Comparison of ENCODE assay signal across 8 mouse cellular contexts in genomic region chr2:180103978-180104658, GRCm38 (mm10). TPM values are rescaled to one million over a fixed set of nuclear protein-coding genes. Genes with fewer than 3 reads are reported as not detected.
DNase-seq lines count a peak whose midpoint lies in the region; ATAC-seq and TF ChIP-seq lines count a peak whose summit lies in the region.

TSS of gene Hrh3 (minus strand) at chr2:180104488.

- peak; percentile 84 for ATAC-seq in lung, embryonic 15.5 days (ENCODE audit: borderline replicate concordance, extremely low read depth, low FRiP score, low TSS enrichment)

- no peak for TF ChIP-seq CTCF in CH12.LX (conservative IDR thresholded peaks at IDR 0.05 in 1 of 2, IDR thresholded peaks at IDR 0.05 in 1 of 2; ENCODE audit: low read depth in 2 of 2, low read length in 2 of 2)
- no peak for TF ChIP-seq CTCF in layer of hippocampus, adult 2 months (conservative IDR thresholded peaks at IDR 0.05)

- peaks cover 7% of the 10 kb centered on the region for H3K9me3 ChIP-seq in CH12.LX (replicated peaks; ENCODE audit: low read length)
- no peaks in the 10 kb centered on the region for H3K9me3 ChIP-seq in forebrain, embryonic 10.5 days
- no peaks in the 10 kb centered on the region for H3K9me3 ChIP-seq in lung, embryonic 15.5 days

- in situ Hi-C loops in CH12.LX (cut with MboI; ENCODE audit: low pct_ligation_motif_present, low pct_unique_long_range_greater_than_20kb, low sequenced_read_pairs) = no loop called here

- under 1% methylated on average over 82 of the region's 87 CpGs for WGBS in forebrain, embryonic 10.5 days
- WGBS in lung, embryonic 15.5 days = under 1% methylated on average over 56 of the region's 87 CpGs

- H3K27ac ChIP-seq in CH12.LX (ENCODE audit: insufficient read depth, low read depth) = no peak within 1 kb of the TSS
- H3K27ac ChIP-seq in forebrain, embryonic 10.5 days = peak within 1 kb of the TSS; percentile 62
- peak within 1 kb of the TSS; percentile 56; the same call in 1 of the 2 replicates for H3K27ac ChIP-seq in layer of hippocampus, adult 2 months
- no peak within 1 kb of the TSS for H3K27ac ChIP-seq in lung, embryonic 15.5 days

- H3K4me1 ChIP-seq in CH12.LX (ENCODE audit: control insufficient read depth in 1 of 2, insufficient read depth in 2 of 2) = peaks cover 12 to 13% of the 10 kb centered on the region in 2 experiments
- peaks cover 44% of the 10 kb centered on the region for H3K4me1 ChIP-seq in forebrain, embryonic 10.5 days
- peaks cover 12% of the 10 kb centered on the region for H3K4me1 ChIP-seq in lung, embryonic 15.5 days

- DNase-seq in CH12.LX (ENCODE audit: extremely low read depth) = no peak
- DNase-seq in brain, adult 2 months (ENCODE audit: low read depth, low spot score) = peak; percentile 76
- DNase-seq in forebrain, embryonic 10.5 days (ENCODE audit: extremely low spot score, low spot score) = peak; percentile 75
- DNase-seq in heart, postnatal 36 days = peak; percentile 83 to 84
- DNase-seq in layer of hippocampus, adult 2 months (ENCODE audit: low spot score in 2 of 2) = peak in 1 of 2 experiments; percentile 57
- DNase-seq in ovary, adult 18-20 months (ENCODE audit: low spot score) = peak; percentile 76
- peak; percentile 91 for DNase-seq in thymus, postnatal 25 days

- TF ChIP-seq RAD21 in CH12.LX (IDR thresholded peaks at IDR 0.05; ENCODE audit: low read depth, low read length) = no peak

- H3K36me3 ChIP-seq in CH12.LX (replicated peaks in 1 of 2; ENCODE audit: control insufficient read depth in 1 of 2, insufficient read depth in 1 of 2, low read length in 1 of 2) = no peaks in the 10 kb centered on the region
- H3K36me3 ChIP-seq in forebrain, embryonic 10.5 days (replicated peaks) = no peaks in the 10 kb centered on the region
- H3K36me3 ChIP-seq in lung, embryonic 15.5 days = no peaks in the 10 kb centered on the region

- H3K27me3 ChIP-seq in CH12.LX (replicated peaks) = peaks cover 79% of the 10 kb centered on the region
- H3K27me3 ChIP-seq in forebrain, embryonic 10.5 days (ENCODE audit: poor library complexity, severe bottlenecking) = peaks cover 79% of the 10 kb centered on the region
- peaks cover 70% of the 10 kb centered on the region for H3K27me3 ChIP-seq in lung, embryonic 15.5 days

- peak within 1 kb of the TSS; percentile 65 for H3K4me2 ChIP-seq in CH12.LX (ENCODE audit: insufficient read depth, low read depth, poor library complexity, severe bottlenecking)
- H3K4me2 ChIP-seq in lung, embryonic 15.5 days = peak within 1 kb of the TSS; percentile 96

- H3K4me3 ChIP-seq in CH12.LX (replicated peaks in 1 of 3; ENCODE audit: low read depth in 2 of 3, low read length in 2 of 3, poor library complexity in 1 of 3) = no peak within 1 kb of the TSS
- peak within 1 kb of the TSS; percentile 64 for H3K4me3 ChIP-seq in forebrain, embryonic 10.5 days
- H3K4me3 ChIP-seq in layer of hippocampus, adult 2 months = peak within 1 kb of the TSS; percentile 62
- H3K4me3 ChIP-seq in lung, embryonic 15.5 days = peak within 1 kb of the TSS; percentile 48

- no peaks in the 10 kb centered on the region for H3K79me2 ChIP-seq in CH12.LX (replicated peaks; ENCODE audit: control insufficient read depth, extremely low read depth, insufficient read depth, poor library complexity, severe bottlenecking)

- intact Hi-C loops in heart, postnatal 36 days (cut with DNase I) = no loop called here

- TF ChIP-seq POLR2A in CH12.LX (IDR thresholded peaks at IDR 0.05; ENCODE audit: low read depth, low read length) = no peak

- TF ChIP-seq EP300 in CH12.LX (IDR thresholded peaks at IDR 0.05; ENCODE audit: low read length) = no peak

- dilution Hi-C loops in CH12.LX (cut with MboI; ENCODE audit: extremely low pct_ligation_motif_present, extremely low pct_unique_long_range_greater_than_20kb, low sequenced_read_pairs) = no loop called here

- no peak within 1 kb of the TSS for H3K9ac ChIP-seq in CH12.LX (ENCODE audit: insufficient read depth, low read depth)
- no peak within 1 kb of the TSS for H3K9ac ChIP-seq in lung, embryonic 15.5 days

TF ChIP-seq in CH12.LX, 34 proteins besides CTCF, POLR2A, EP300 and RAD21:
- TF ChIP-seq MXI1 (IDR thresholded peaks at IDR 0.05; ENCODE audit: low read depth, low read length) (0 out of 2 replicates have a peak, but pooled peaks have one; percentile 37), SIN3A (IDR thresholded peaks at IDR 0.05; ENCODE audit: low read length) (peak; percentile 44; the same call in 1 of the 2 replicates), ZNF384 (IDR thresholded peaks at IDR 0.05; ENCODE audit: low read depth, low read length) (no peak)

RNA-seq across cellular contexts. Expression of gene Hrh3, which starts in this region (rescaled TPM):
- total RNA-seq in CH12.LX (2012; rRNA removed) (not detected in 2 replicates), CH12.LX (2014; rRNA removed) (not detected in 2 replicates)
- not detected in 2 replicates for polyA plus RNA-seq in CH12.LX (2012; ENCODE audit: insufficient read length, low read depth)
- polyA plus RNA-seq in forebrain, embryonic 10.5 days (2016; fragmentation: Nextera tagmentation; extraction: Ambion mirVana) = 1.1 and 1.3 TPM in 2 replicates
- total RNA-seq in heart, postnatal 36 days (2021) = under 1 TPM in 1 of 2 experiments, not detected in 1; 0.19 TPM
- total RNA-seq in layer of hippocampus, adult 2 months (2021) = 10 to 100 TPM; 46.4 to 47.6 TPM
- polyA plus RNA-seq in lung, embryonic 15.5 days (2015; fragmentation: Nextera tagmentation; extraction: Ambion mirVana) = not detected in 2 replicates

Comparison
In these comparisons a context has a peak if more than half of its experiments do, and no peak if none do; other contexts are left out.
1. RNA of gene Hrh3 (total RNA-seq): 46.4 to 47.6 TPM in layer of hippocampus, adult 2 months; 0.19 TPM in heart, postnatal 36 days and not detected in CH12.LX; every median in the first group is over 10 times any median in the second.
2. Peak in DNase-seq in heart, postnatal 36 days; RNA of the gene not detected or under 1 TPM.
3. Peak in ATAC-seq, H3K4me3 ChIP-seq and H3K4me2 ChIP-seq in lung, embryonic 15.5 days; RNA of the gene not detected or under 1 TPM.
4. H3K27ac ChIP-seq: peak in forebrain, embryonic 10.5 days (single experiment) and layer of hippocampus, adult 2 months (single experiment); none in CH12.LX (single experiment) and lung, embryonic 15.5 days (single experiment).
5. H3K4me3 ChIP-seq: peak in forebrain, embryonic 10.5 days (single experiment) and layer of hippocampus, adult 2 months (single experiment); none in CH12.LX (0 of 3).